Mouse (Mus musculus) heart, postnatal 25 days (tissue): ENCODE results near the gene Tdrd7. TPM values are rescaled to one million over a fixed set of nuclear protein-coding genes. Genes with fewer than 3 reads are reported as not detected.

ENCODE experiments used
- DNase-seq: peaks from one replicate; pipeline ENCODE4 v3.0.0; 2022; ENCODE audit warnings: low spot score
- intact Hi-C: fragments of 180-260 bp; cut with DNase I; formaldehyde crosslinking; loops from one replicate; pipeline ENCODE4 v1.15.1; 2025
- total RNA-seq, 2 experiments: library from RNA; stranded (reverse); gene quantifications; 2 replicates each; pipeline ENCODE4 v1.2.3; 2021

Tdrd7 gene
- total RNA-seq, 2 experiments from 2014 or later: 9.7 to 11.7 TPM

GRCm38 (mm10) chr4:46038892-46039751, 74.0 kb downstream of the Tdrd7 start, which contains the start of gene Tmod1:
Gene Tmod1, plus strand, starts transcription at chr4:46038935.
- intact Hi-C loops: loop anchor here (5.0 kb wide), 1 partner anchor 73 kb away; no protein-coding TSS in a partner anchor
- DNase-seq: peak; percentile 52

DNA sequence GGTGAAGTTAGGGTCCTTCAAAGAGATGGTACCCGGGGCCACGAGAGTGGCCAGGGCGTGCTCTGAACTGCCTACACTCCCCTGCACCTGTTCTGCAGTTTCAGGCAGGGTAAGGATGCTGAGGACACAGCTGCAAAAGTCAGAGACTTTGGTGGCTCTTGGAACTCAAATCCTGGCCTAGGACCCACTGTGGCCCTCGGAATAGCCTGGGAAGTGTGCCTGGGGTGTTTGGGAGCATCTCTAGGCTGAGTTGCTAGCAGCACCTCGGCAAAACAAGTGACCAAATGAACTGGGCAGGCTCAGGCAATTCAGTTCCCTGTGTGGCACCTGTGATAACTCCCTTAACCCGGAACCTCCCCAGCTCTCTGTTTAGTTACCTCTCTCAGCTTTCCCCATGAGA, 74.8 kb downstream of the Tdrd7 start:
- DNase-seq: no peak
- intact Hi-C loops: loop anchor here (5.0 kb wide), 1 partner anchor 72 kb away; no protein-coding TSS in a partner anchor

DNA sequence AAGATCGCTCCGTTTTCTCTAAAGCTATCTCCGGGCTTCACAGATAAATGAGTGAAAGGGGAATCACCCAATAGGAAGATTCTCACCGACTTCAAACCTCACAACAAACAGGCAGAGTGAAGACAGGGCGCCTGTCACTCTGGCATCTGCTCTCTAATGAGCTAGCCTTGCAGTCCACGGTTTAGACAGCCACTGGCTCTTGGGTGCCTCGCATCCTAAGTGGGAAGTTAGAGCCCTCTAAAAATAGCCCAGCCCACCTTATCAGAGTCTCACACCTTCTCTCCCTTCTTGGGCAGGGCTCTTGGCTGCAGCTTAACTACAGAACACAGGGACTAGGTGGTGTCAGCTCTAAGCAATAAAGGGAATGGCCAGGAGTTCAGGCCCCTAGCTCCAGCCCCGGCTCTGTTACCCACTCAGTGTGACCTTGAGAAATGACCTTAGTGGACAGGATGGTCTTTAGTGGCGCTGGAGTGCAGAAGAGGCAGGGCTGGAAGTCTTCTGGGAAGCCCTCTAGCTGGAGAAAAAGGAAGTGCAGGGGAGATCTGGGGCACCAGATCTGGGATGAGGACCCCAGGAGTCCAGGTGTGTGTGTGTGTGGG, 75.6 kb downstream of the Tdrd7 start:
- intact Hi-C loops: no loop called here
- no peak for DNase-seq

- no peak for DNase-seq
- intact Hi-C loops: no loop called here
Measured at GRCm38 (mm10) chr4:46041761-46042504, 76.8 kb downstream of the Tdrd7 start.

DNA sequence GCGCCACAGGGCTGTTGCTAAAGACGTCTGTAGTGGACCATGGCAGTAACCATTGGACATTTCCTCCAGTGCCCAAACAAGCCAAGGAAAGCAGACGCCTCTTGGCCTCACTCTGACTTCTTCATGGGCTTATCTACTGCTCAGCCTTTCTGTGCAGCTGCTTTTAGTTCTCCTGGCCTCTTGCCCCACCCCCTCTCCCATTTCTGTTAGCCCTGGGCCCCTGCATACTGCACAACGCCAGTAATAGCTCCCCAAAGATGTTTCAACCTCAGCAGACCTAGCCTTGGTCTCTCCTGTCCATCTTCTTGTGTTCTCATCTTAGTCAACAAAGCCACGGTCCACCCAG, 77.3 kb downstream of the Tdrd7 start:
- no peak for DNase-seq
- intact Hi-C loops: no loop called here

DNA sequence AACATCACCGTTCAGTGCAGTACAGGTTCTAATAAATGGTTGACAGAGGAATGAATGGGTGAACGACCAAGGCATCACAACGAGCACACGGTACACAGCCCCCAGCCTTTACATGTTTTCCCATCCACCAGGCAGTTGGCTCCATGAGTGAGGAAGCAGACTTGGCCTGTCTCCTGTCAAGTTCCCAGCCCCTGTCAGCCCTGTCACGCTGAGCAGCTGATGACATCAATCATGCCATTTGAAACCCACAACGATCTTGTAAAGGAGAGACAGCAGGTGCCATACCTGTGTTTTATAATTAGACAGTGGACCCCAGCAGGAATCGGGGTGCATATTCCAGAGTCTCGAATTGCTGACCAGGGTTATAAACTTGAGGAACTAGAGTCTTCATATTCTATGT, 78.2 kb downstream of the Tdrd7 start:
- intact Hi-C loops: no loop called here
- DNase-seq: no peak

GRCm38 (mm10) chr4:46047971-46048370, 82.8 kb downstream of the Tdrd7 start:
- DNase-seq: no peak
- intact Hi-C loops: no loop called here

DNA sequence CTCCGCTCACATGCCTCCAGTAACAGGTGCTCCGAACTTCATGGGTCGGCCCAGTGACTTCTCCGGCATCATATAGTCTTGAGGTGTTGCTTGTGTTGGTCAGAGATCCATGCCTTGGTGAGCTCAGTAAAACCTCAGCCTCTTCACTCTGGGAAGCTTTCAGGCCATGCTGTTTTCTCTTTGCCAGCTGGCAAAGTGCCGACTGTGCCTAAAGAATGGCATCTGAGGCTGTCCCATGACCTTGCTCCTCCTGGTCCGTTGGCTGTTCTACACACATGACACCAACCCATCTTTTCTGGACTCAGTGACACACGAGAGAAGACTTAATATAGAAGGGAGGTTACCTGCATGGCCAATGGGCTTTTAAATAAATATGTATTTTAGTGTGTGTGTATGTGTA, 83.3 kb downstream of the Tdrd7 start:
- DNase-seq: no peak
- intact Hi-C loops: no loop called here

DNA sequence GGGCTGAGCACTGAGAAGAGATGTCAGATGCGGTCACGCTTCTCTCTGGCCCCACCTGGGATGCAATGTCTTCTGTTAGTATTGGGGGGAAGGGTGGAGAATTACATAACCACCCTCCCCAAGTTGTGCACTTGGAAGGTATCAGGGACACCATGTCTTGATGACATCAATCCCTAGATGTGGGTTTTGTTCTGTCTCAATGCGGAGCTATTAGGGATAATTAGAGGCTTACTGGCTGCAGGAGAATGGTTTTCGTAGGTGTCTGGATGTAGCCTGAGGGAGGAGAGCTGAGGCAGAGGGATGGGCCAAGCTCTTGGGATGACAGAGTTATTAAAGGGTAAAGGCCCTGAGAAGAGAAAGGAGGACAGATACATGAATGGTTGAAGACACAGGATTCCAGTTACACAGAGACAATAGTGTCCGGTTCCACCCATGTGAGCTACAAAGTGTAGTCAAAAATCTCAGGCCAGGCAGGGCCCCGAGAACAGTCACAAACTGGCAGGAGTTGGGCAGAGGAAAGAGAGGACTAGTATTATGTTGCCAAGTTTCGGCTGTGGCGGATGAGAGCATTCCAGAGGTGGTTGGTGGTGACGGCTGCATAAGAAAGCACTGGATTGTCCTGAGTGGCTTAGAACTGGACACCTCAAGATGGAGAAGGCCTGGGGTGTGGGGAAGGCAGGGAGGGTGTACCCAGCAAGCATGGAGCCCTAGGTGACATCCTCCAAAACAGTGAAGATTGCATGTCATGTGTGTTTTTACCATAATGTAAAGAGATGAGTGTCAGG, 88.4 kb downstream of the Tdrd7 start:
- intact Hi-C loops: no loop called here
- no peak for DNase-seq

DNA sequence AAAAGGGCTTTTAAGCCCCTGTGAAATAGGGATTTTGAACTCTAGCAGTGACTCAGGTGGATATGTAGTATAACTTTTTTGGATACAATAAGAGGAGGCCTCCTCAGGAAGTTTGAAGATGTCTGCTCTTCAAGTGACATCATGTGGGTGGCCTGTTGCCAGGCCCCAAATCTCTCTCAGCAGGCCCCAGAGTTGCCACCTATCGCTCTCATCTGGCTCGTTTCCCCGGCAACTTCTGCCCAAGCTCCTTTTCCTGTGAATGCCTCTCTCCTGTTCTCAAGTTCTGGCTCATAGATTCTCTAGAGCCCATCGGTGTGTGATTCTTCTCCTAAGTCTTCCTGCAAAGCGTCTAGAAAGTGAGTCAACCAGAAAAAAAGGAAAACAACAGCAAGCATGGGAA, 91.0 kb downstream of the Tdrd7 start:
- DNase-seq: no peak
- intact Hi-C loops: no loop called here

GRCm38 (mm10) chr4:46061259-46061962, 96.3 kb downstream of the Tdrd7 start:
- intact Hi-C loops: no loop called here
- no peak for DNase-seq

DNA sequence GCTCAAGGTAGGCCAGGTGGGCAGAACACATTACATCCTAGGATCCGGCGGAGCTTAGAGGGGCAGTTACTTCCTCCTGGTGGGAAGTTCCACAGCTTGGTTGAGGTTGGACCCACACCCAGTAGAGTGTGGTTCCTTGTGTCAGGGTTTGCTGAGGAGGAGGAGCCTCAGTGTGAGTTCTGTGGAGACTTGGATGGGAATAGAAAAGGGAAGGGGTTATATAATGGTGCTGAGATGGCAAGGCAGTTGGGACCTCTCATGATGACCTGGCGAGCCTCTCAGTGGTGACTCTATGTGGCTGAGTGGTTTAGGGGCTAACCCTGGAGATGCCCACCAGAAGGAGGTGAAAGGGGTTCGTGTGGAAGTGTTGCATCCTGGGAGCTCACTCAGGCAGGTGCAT, 98.7 kb downstream of the Tdrd7 start:
- intact Hi-C loops: no loop called here
- DNase-seq: no peak

- DNase-seq: peak; percentile 44
- intact Hi-C loops: no loop called here
Measured at GRCm38 (mm10) chr4:46064263-46064662, 99.1 kb downstream of the Tdrd7 start.

DNA sequence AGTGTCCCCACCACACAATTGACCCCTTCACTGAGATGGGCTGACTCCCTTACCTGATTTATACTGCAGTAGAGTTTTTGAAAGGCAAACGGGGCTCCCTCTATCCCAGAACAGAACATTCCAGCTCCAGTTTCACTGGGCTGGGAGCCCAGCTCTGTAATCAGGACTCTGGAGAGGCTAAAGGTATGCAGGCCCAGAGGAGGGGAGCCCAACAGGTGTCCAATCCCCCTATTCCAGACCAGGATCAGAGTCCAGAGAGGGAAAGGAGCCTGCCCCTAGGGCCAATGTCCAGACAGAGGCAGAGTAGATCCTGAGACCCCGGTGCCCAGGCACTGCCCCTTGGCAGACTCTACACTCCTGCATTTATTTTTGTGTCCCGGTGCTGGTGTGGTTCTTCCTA, 99.8 kb downstream of the Tdrd7 start:
- no peak for DNase-seq
- intact Hi-C loops: no loop called here

DNA sequence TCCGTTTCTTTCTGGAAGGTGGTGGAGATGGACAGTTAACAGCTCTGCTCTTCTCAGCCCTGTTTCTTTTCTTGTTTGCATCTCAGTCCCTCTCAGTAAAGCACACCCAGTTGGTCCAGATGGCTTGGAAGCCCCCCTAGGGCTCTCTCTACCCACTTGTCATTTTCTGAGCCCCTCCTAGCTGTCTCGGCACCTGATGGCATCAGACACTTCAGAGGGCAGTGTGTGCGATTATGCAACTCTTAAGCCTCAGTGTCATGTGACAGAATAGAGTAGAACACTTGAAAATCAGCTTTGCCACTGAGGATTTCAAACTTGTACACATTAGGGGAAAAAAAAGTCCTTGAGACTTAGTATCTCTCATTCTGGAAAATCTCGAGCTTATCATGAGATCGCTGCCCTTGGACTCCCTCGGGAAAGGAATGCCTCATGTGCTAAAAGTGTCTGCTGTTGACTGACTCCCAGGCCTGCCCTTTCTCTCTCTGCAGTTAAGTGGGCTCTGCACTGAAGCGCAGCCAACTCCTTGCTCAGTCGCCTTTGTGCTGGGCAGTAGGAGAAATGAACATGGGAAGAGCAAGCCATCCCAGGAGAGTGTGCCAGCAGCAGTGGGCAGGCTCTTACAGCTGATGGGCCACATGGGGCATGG, 100.7 kb downstream of the Tdrd7 start:
- intact Hi-C loops: no loop called here
- no peak for DNase-seq

GRCm38 (mm10) chr4:46068060-46068459, 102.9 kb downstream of the Tdrd7 start:
- intact Hi-C loops: no loop called here
- no peak for DNase-seq

GRCm38 (mm10) chr4:46068573-46068972, 103.4 kb downstream of the Tdrd7 start:
- intact Hi-C loops: no loop called here

GRCm38 (mm10) chr4:46069851-46070482, 104.8 kb downstream of the Tdrd7 start:
- intact Hi-C loops: no loop called here
- DNase-seq: no peak

More at GRCm38 (mm10) chr4:46068573-46068972, 103.4 kb downstream of the Tdrd7 start:
- DNase-seq: no peak
